Mouse (Mus musculus): ENCODE measurements around the gene Nol12. TPM values are rescaled to one million over a fixed set of nuclear protein-coding genes. Genes with fewer than 3 reads are reported as not detected.

Nol12 gene
- polyA plus RNA-seq (2015; fragmentation: Nextera tagmentation; extraction: Ambion mirVana): 29.9 and 30.3 TPM in 2 replicates

DNA sequence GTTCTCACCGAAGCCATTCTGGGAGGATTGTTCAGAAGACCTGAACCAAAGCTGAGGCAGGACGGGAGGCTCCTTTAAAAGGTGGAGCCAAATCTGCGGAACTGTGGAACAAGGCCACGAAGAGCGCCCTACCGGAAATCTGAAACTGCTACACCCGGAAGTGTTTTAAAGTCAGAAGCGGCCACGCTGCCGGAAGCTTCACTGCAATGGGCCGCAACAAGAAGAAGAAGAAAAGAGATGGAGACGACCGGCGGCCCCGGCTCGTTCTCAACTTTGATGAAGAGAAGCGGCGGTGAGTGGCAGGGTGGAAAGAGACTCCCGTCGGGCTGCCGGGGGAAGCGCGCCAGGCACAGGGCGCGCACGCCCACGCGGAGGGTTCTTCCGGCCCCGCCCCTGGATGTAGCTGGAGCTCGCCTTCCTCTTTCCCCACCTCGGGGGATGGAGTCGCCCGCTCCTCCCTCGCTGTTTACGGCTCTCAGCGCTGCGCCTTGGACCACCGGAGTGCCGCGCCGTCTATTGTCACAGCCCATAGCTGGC is at the start of gene Nol12:
TSS of gene Nol12 (plus strand) at position 150 of the 537 bp plus-strand sequence.
- peak; percentile 82 for ATAC-seq (replicated peaks; ENCODE audit: insufficient number of reproducible peaks, insufficient read depth, low FRiP score, low read depth)
- H3K4me2 ChIP-seq: peak within 1 kb of the TSS; percentile 70
- 0% methylated on average over 42 of the region's 42 CpGs for WGBS
- peak within 1 kb of the TSS; percentile 77 for H3K27ac ChIP-seq
- no peaks in the 10 kb centered on the region for H3K9me3 ChIP-seq (replicated peaks)
- H3K4me3 ChIP-seq: peak within 1 kb of the TSS; percentile 68
- peaks cover 31% of the 10 kb centered on the region for H3K36me3 ChIP-seq
- H3K27me3 ChIP-seq: no peaks in the 10 kb centered on the region
- H3K4me1 ChIP-seq (replicated peaks): peaks cover 17% of the 10 kb centered on the region
- peak within 1 kb of the TSS; percentile 66 for H3K9ac ChIP-seq

DNA sequence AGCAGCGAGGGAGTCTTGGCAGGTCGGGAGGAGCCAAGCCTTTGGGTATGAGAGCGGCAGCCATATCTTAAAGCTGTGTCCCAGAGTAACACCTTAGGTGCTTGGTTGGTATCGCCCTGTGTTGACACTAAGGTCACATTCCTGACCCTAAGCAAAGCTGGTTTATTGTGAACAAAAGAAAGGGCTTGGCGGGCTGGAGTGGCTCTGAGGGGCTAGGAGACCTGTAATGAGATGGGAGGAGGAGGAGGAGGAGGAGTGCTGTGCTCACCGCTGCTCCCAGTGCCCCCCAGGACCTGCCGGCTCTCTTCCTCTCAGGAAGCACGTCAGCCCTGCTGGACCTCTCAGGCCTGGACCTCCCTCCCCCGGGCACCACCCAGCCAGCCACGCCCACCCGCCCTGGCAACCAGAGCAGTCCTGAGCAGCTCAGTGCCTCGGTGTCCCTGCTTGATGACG is 45.3 kb upstream of the Nol12 start:
- ATAC-seq (replicated peaks; ENCODE audit: insufficient number of reproducible peaks, insufficient read depth, low FRiP score, low read depth): no peak
- H3K36me3 ChIP-seq: peaks cover 65% of the 10 kb centered on the region
- no peak overlapping the region for H3K4me3 ChIP-seq
- no peaks in the 10 kb centered on the region for H3K9me3 ChIP-seq (replicated peaks)
- H3K27me3 ChIP-seq: no peaks in the 10 kb centered on the region
- H3K4me1 ChIP-seq (replicated peaks): peaks cover 40% of the 10 kb centered on the region
- H3K4me2 ChIP-seq: no peak overlapping the region
- no peak overlapping the region for H3K9ac ChIP-seq
- 0 out of 2 replicates have a peak overlapping the region, but pooled peaks have one; percentile 44 for H3K27ac ChIP-seq
- 38% methylated on average over 13 of the region's 13 CpGs for WGBS

DNA sequence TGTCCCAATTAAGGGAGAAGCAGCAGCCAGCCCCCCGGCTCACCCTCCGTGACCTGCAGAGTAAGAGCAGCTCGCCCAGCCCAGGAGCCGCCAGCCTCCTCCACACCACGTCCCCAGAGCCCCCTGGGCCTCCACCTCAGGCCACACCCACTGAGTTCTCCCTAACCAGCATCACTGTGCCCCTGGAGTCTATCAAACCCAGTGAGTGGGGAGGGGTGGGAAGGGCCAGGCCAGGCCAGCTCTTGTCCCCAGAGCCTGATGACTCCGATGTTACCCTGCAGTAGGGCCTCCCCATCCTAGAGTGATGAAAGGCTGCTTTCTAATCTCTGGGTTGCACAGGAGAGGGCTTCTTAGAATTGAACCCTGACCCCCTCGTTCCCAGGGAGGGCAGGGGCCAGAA is 42.3 kb upstream of the Nol12 start:
- Histone ChIP-seq H3K4me3 (no peak overlapping the region), H3K27me3 (no peaks in the 10 kb centered on the region), H3K9me3 (replicated peaks) (no peaks in the 10 kb centered on the region), H3K27ac (no peak overlapping the region), H3K36me3 (peaks cover 38% of the 10 kb centered on the region; the same call in 1 of the 2 replicates), H3K9ac (no peak overlapping the region), H3K4me1 (replicated peaks) (peaks cover 64% of the 10 kb centered on the region), H3K4me2 (no peak overlapping the region)
- WGBS: 36% methylated on average over 7 of the region's 7 CpGs
- ATAC-seq (replicated peaks; ENCODE audit: insufficient number of reproducible peaks, insufficient read depth, low FRiP score, low read depth): 0 out of 2 replicates have a peak, but pooled peaks have one; percentile 5

DNA sequence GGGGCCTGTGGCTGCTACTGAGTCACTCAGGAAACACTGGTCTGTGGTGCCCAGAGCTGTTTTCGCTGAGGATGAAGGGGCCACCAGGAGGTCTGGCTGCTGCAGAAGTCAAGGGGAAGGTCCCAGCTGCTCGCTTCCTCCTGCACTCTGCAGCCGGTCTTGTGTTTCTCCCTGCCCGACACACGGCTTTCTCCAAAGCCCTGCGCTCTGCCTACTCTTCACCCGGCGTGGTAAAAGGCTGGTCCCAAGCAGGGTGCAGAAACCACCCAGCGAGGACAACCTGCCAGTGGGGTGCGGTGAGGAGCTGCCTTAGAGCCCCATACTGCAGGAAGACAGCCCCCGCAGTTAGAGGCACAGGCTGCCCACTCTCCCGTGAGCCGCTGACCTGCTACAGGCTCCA is 40.0 kb upstream of the Nol12 start:
- ATAC-seq (replicated peaks; ENCODE audit: insufficient number of reproducible peaks, insufficient read depth, low FRiP score, low read depth): no peak
- Histone ChIP-seq H3K9me3 (replicated peaks) (no peaks in the 10 kb centered on the region), H3K4me2 (no peak overlapping the region), H3K27me3 (no peaks in the 10 kb centered on the region), H3K27ac (peak overlapping the region; percentile 59), H3K4me1 (replicated peaks) (peaks cover 71% of the 10 kb centered on the region), H3K9ac (no peak overlapping the region), H3K4me3 (no peak overlapping the region), H3K36me3 (peaks cover 27% of the 10 kb centered on the region; the same call in 1 of the 2 replicates)
- 61% methylated on average over 13 of the region's 13 CpGs for WGBS

DNA sequence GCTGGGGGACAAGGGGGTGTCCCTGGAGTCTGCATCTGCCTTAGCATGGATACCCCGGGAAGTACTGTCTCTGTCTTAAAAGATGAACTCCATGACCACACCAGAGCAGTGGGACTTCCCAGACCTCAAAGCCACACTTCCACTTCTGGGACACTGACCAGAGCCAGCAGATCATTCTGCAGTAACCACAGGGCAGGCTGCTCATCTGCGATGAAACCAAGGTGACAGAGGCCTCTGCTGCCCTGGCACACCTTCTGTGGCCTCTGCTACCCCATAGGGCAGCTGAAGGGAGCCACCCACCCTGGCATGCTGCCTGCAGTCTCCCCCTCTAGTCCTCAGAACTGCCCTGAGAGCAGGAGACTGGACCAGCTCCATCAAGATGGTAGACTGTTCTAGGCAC is 39.0 kb upstream of the Nol12 start:
- Histone ChIP-seq H3K9ac (peak overlapping the region; percentile 12; the same call in 1 of the 2 replicates), H3K36me3 (peaks cover 25% of the 10 kb centered on the region; the same call in 1 of the 2 replicates), H3K9me3 (replicated peaks) (no peaks in the 10 kb centered on the region), H3K4me1 (replicated peaks) (peaks cover 77% of the 10 kb centered on the region), H3K27me3 (no peaks in the 10 kb centered on the region), H3K4me2 (no peak overlapping the region), H3K4me3 (no peak overlapping the region), H3K27ac (peak overlapping the region; percentile 59; the same call in 1 of the 2 replicates)
- 69% methylated on average over 2 of the region's 2 CpGs for WGBS
- no peak for ATAC-seq (replicated peaks; ENCODE audit: insufficient number of reproducible peaks, insufficient read depth, low FRiP score, low read depth)

DNA sequence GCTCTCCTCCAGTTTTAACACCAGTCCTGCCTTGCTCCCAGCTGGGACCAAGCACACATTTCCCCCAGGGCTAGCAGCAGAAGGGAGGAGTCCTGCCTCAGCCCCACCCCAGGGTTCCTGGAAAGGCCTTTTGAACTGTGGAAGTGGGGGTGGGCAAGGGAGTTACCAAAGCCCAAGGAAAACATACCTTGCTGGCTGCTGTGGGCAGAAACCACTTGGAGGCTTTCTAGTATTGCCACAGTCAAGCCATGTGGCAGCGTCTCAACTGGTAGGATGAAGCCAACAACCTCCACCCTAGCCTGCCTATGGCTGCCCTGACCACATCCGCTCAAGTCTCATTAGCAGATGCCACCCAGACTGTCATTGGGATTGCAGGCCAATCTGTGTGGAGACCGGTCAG is 38.6 kb upstream of the Nol12 start:
- Histone ChIP-seq H3K9ac (peak overlapping the region; percentile 12; the same call in 1 of the 2 replicates), H3K27ac (peak overlapping the region; percentile 29), H3K4me2 (no peak overlapping the region), H3K4me3 (no peak overlapping the region), H3K27me3 (no peaks in the 10 kb centered on the region), H3K4me1 (replicated peaks) (peaks cover 82% of the 10 kb centered on the region), H3K36me3 (peaks cover 21% of the 10 kb centered on the region; the same call in 1 of the 2 replicates), H3K9me3 (replicated peaks) (no peaks in the 10 kb centered on the region)
- ATAC-seq (replicated peaks; ENCODE audit: insufficient number of reproducible peaks, insufficient read depth, low FRiP score, low read depth): no peak
- 68% methylated on average over 3 of the region's 3 CpGs for WGBS

DNA sequence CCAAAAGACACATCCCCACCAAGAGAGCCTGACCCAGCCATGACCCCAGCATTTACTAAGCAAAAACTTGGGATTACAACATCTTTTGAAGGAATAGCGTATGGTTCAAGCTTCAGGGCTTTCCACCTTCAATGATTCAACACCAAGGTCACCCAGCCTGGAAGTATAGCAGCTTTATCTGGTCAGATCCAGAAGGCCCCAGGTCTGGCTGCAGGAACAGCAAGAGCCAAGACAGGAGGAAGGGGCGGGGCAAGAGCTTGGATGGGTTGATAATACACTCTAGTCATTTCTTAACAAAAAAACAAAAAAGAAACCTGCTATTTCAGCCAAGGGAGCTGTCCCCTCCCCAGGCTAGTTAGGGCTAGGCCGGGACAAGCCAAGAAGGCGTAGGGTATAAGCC is 37.2 kb upstream of the Nol12 start:
- Histone ChIP-seq H3K4me2 (no peak overlapping the region), H3K9me3 (replicated peaks) (no peaks in the 10 kb centered on the region), H3K4me3 (no peak overlapping the region), H3K27me3 (no peaks in the 10 kb centered on the region), H3K27ac (0 out of 2 replicates have a peak overlapping the region, but pooled peaks have one; percentile 19), H3K4me1 (replicated peaks) (peaks cover 80% of the 10 kb centered on the region), H3K9ac (no peak overlapping the region), H3K36me3 (peaks cover 11% of the 10 kb centered on the region; the same call in 1 of the 2 replicates)
- no peak for ATAC-seq (replicated peaks; ENCODE audit: insufficient number of reproducible peaks, insufficient read depth, low FRiP score, low read depth)
- 80% methylated on average over 4 of the region's 4 CpGs for WGBS

DNA sequence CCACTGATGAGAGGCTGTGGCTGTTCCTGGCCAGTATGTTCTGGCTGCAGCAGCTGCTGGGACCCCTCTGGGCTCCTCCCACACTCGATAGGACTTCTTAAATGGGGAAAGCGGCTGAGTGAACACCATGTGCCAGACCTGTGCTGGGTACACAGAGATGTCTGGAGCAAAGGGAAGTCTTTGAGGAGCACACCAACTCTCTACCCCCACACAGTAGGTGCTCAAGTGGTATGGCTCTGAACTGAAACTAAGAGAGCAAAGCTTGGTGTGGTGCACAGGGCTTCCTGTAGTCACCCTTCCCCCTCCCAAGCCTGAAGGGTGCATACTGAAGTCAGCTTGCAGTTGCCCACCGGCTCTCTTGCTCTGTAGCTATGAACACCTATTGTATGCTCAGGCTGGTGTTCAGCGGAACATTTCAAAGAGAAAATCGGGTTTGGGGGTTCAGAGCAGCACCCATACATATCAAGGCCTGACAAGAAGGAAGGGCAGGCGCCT is 36.2 kb upstream of the Nol12 start:
- H3K9me3 ChIP-seq (replicated peaks): no peaks in the 10 kb centered on the region
- WGBS: 43% methylated on average over 6 of the region's 6 CpGs
- no peak for ATAC-seq (replicated peaks; ENCODE audit: insufficient number of reproducible peaks, insufficient read depth, low FRiP score, low read depth)
- H3K4me1 ChIP-seq (replicated peaks): peaks cover 79% of the 10 kb centered on the region
- peak overlapping the region; percentile 67 for H3K4me3 ChIP-seq
- no peaks in the 10 kb centered on the region for H3K27me3 ChIP-seq
- peaks cover 14% of the 10 kb centered on the region for H3K36me3 ChIP-seq
- peak overlapping the region; percentile 64 for H3K27ac ChIP-seq
- H3K4me2 ChIP-seq: peak overlapping the region; percentile 75
- H3K9ac ChIP-seq: peak overlapping the region; percentile 2; the same call in 1 of the 2 replicates

DNA sequence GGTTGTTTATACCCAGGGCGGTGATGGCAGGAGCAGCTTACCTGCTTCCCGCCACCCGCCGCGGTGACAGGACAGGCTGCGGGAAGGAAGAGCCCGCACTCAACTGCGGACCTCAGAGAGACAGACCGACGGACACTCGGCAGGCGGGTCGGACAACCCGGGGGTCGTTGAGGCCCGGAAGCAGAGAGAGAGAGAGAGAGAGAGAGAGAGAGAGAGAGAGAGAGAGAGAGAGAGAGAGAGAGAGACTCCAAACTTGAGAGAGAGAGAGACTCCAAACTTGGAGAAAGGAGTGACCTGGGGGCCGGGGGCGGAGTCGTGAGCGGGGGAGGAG is 35.4 kb upstream of the Nol12 start, which contains the start of gene Gm49510:
TSS of gene Gm49510 (plus strand) at position 259 of the 331 bp plus-strand sequence.
- Histone ChIP-seq H3K9me3 (replicated peaks) (no peaks in the 10 kb centered on the region), H3K4me1 (replicated peaks) (peaks cover 71% of the 10 kb centered on the region), H3K27me3 (no peaks in the 10 kb centered on the region), H3K4me3 (peak within 1 kb of the TSS; percentile 67), H3K4me2 (peak within 1 kb of the TSS; percentile 75), H3K27ac (peak within 1 kb of the TSS; percentile 64), H3K9ac (peak within 1 kb of the TSS; percentile 71), H3K36me3 (peaks cover 17% of the 10 kb centered on the region)
- no peak for ATAC-seq (replicated peaks; ENCODE audit: insufficient number of reproducible peaks, insufficient read depth, low FRiP score, low read depth)
- WGBS: 3% methylated on average over 20 of the region's 20 CpGs

DNA sequence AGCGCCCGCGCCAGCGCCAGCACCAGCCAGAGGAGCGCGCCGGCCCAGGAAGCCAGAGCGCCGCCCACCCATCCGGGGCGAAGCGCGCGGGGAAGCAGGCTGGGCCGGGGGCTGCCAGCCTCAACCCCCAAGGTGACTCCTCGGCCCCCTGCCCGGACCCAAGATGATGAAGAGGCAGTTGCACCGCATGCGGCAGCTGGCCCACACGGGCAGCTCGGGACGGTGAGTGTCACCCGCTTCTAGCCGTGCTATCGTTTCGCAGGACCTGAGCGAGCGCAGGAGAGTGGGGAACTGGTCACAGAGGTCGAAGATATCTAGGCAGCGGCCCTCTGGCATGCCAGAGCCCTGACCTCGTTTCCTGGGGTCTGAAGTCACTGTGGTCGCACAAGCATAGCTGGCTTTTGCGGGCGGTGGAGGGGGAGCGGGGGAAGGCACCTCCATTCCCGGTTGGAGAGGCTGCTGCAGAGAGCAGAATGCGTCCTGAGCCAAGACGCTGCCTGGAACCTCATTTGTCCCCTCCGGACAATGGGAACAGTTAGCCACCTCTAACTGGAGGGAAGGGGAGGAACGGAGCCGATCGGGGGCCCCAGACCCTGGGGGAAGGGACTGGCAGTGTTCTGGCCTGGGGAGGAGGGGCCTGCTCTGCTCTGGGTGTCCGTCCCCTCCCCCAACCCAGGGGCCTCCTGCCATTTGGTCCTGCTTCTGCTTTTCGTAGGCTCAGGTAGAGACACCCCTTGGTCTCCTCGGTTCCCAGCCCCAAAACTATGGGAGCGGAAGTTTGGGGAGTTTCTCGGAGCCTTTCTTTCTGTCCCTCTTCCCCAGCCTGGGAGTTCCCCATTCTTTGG is 34.8 kb upstream of the Nol12 start, which contains the start of gene Sh3bp1:
TSS of gene Sh3bp1 (plus strand) at position 29 of the 845 bp plus-strand sequence.
- peak; percentile 54 for ATAC-seq (replicated peaks; ENCODE audit: insufficient number of reproducible peaks, insufficient read depth, low FRiP score, low read depth)
- Histone ChIP-seq H3K9ac (peak within 1 kb of the TSS; percentile 71), H3K4me1 (replicated peaks) (peaks cover 65% of the 10 kb centered on the region), H3K9me3 (replicated peaks) (no peaks in the 10 kb centered on the region), H3K4me2 (peak within 1 kb of the TSS; percentile 75), H3K36me3 (peaks cover 23% of the 10 kb centered on the region), H3K27me3 (no peaks in the 10 kb centered on the region), H3K27ac (peak within 1 kb of the TSS; percentile 64), H3K4me3 (peak within 1 kb of the TSS; percentile 67)
- under 1% methylated on average over 47 of the region's 47 CpGs for WGBS

All from heart, embryonic 15.5 days (tissue).